Mouse (Mus musculus) brain, embryonic 14.5 days (tissue): Measurements from ENCODE around the gene Zpbp2.

Source experiments
- CTCF ChIP-seq: fragments of 200-500 bp; IDR thresholded peaks from 2 replicates; pipeline ENCODE4 v1.5.1; 2012; ENCODE audit warnings: inconsistent platforms, mild to moderate bottlenecking, moderate library complexity, borderline replicate concordance; ENCODE audit not compliant: insufficient read depth, insufficient read length; ENCODE audit errors: extremely low read depth
- POLR2A ChIP-seq: fragments of 200-500 bp; IDR thresholded peaks from 2 replicates; pipeline ENCODE4 v1.6.1; 2012; ENCODE audit warnings: mild to moderate bottlenecking, inconsistent platforms, borderline replicate concordance; ENCODE audit not compliant: poor library complexity, insufficient read depth, insufficient read length, severe bottlenecking; ENCODE audit errors: extremely low read depth

DNA sequence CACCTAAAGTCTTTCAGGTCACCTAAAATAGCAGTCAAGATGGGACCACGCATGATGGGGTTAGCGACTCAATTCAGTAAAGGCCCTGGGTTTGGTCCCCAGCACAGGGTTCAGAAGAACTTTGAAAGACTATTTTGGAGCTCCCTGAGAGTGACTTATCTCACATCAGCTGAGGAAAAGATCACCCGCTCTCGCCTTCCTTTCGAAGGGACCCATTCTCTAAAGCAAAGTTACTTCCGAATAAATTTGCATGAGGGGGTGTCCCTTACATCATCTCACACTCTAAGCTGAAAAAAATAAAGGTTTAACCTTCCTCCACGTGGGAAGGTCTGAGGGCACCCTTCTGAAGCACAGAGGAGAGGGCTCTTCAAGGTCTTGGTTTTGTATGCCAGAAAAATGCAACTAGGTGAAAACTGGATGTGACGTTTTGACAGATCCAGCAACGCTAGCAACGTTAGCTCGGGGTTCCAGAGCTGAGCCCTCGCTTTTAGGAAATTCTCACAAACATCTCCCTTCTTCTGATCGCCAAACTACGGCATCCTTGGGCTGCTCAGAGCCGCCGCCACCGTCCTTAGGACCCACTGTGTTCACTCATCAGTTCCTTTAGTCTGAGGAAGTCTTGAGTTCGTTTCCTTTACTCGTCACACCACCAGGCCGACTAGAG, 454 bp upstream of the Zpbp2 start:
- TF ChIP-seq POLR2A (no peak), CTCF (no peak; the same call in 1 of the 2 replicates)
